Mouse (Mus musculus): ENCODE results near the gene Magi2.

DNA sequence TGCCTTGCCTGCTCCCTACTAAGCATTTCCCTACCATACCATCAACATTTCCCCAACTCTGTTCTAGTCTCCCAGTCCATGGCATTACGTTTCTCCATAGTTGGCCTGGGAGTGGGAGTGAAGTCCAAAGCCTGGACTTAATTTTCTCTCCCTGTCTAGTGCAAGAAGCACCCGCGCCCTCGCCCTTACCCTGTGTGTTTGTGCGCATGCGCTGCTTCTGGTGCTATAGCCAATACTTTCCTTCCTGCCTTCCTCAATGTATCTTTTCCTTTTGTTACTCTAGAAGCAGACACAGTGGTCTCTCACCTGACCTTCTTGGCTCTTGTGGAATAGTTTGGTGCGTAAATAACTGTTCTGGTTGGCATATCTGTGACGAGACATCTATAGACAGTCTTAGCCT is 1440.8 kb downstream of the Magi2 start:
- TF ChIP-seq EP300 (IDR thresholded peaks at IDR 0.05): no peak
- no peak for TF ChIP-seq CTCF (IDR thresholded peaks at IDR 0.05)

All from lung, postnatal 0 days (tissue).